ENCODE assay signal across 19 mouse cellular contexts in the genomic region with DNA sequence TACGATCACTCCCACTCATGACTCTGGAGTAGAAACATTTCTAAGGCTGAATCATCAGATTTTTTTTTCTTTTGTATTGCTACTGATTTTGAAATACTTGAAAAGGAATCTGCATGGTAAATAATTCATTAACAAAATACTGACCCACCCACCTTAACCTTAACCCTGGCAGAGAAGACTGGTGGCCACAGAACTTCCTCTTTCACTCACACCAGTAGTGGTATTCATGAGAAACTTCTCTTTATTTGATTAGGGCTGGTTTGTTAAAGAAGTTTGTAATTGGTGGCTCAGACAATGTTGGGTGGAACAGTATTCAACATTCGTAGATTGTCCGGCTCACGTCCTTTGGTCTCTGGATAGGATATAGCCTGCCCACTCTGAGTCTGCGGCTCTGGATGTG. TPM values are rescaled to one million over a fixed set of nuclear protein-coding genes. Genes with fewer than 3 reads are reported as not detected.
A peak's percentile ranks its signal among the peaks of the same experiment; 100 is the strongest.
DNase-seq lines count a peak whose midpoint lies in the region; ATAC-seq lines count a peak whose summit lies in the region.
"Had no signal": no experiment of that assay in that cellular context is flagged by ENCODE, and none has a peak within 500 bp of the region (broad histone marks: within the 10 kb centered on the region; RNA-seq: fewer than 3 reads in every experiment).

No protein-coding gene starts in this region.

- 95% methylated on average over 5 of the region's 5 CpGs for WGBS in midbrain, embryonic 11.5 days
- WGBS in midbrain, embryonic 15.5 days = 93% methylated on average over 5 of the region's 5 CpGs

- H3K27ac ChIP-seq in midbrain, embryonic 11.5 days (ENCODE audit: low read depth, low read length) = no peak overlapping the region
- no peak overlapping the region for H3K27ac ChIP-seq in midbrain, embryonic 15.5 days
- H3K27ac ChIP-seq: embryonic facial prominence, embryonic 12.5 days; forebrain, embryonic 13.5 days; hindbrain, embryonic 15.5 days had no signal

- no peaks in the 10 kb centered on the region for H3K27me3 ChIP-seq in midbrain, embryonic 11.5 days (ENCODE audit: control insufficient read depth, insufficient read depth, low read length)
- H3K27me3 ChIP-seq in midbrain, embryonic 15.5 days (replicated peaks) = no peaks in the 10 kb centered on the region
- H3K27me3 ChIP-seq: embryonic facial prominence, embryonic 12.5 days; forebrain, embryonic 13.5 days; heart, embryonic 12.5 days; hindbrain, embryonic 15.5 days had no signal

- no peak overlapping the region for H3K4me3 ChIP-seq in midbrain, embryonic 11.5 days (ENCODE audit: low read depth, low read length)
- H3K4me3 ChIP-seq in midbrain, embryonic 15.5 days = no peak overlapping the region
- H3K4me3 ChIP-seq: embryonic facial prominence, embryonic 12.5 days; forebrain, embryonic 13.5 days; heart, embryonic 12.5 days; hindbrain, embryonic 15.5 days had no signal

- H3K4me2 ChIP-seq in midbrain, embryonic 11.5 days = no peak overlapping the region
- no peak overlapping the region for H3K4me2 ChIP-seq in midbrain, embryonic 15.5 days
- H3K4me2 ChIP-seq: embryonic facial prominence, embryonic 12.5 days; forebrain, embryonic 13.5 days; heart, embryonic 12.5 days; hindbrain, embryonic 15.5 days had no signal

- no peak for ATAC-seq in midbrain, embryonic 11.5 days (ENCODE audit: low FRiP score)
- no peak for ATAC-seq in midbrain, embryonic 15.5 days (replicated peaks)
- peak; percentile 89 for ATAC-seq in common myeloid progenitor, adult 5-6 weeks (replicated peaks; ENCODE audit: low read depth, poor library complexity, severe bottlenecking)
- peak; percentile 83 for ATAC-seq in megakaryocyte, adult 5-6 weeks (ENCODE audit: poor library complexity, severe bottlenecking)
- ATAC-seq: CD4-positive, CD25-positive, alpha-beta regulatory T cell, adult 4 months; forebrain, embryonic 13.5 days; forebrain, postnatal 0 days had no signal

- no peaks in the 10 kb centered on the region for H3K4me1 ChIP-seq in midbrain, embryonic 11.5 days (ENCODE audit: control insufficient read depth, insufficient read depth, low read length)
- no peaks in the 10 kb centered on the region for H3K4me1 ChIP-seq in midbrain, embryonic 15.5 days
- H3K4me1 ChIP-seq: embryonic facial prominence, embryonic 12.5 days; forebrain, embryonic 13.5 days; heart, embryonic 12.5 days; hindbrain, embryonic 15.5 days had no signal

- H3K9me3 ChIP-seq in midbrain, embryonic 11.5 days (ENCODE audit: control insufficient read depth, low read length) = no peaks in the 10 kb centered on the region
- no peaks in the 10 kb centered on the region for H3K9me3 ChIP-seq in midbrain, embryonic 15.5 days
- H3K9me3 ChIP-seq: embryonic facial prominence, embryonic 12.5 days; forebrain, embryonic 13.5 days; heart, embryonic 12.5 days; hindbrain, embryonic 15.5 days had no signal

- peak; percentile 21 for DNase-seq in midbrain, embryonic 11.5 days (ENCODE audit: low spot score, missing footprints)
- no peak for DNase-seq in kidney, adult 18-20 months
- no peak for DNase-seq in natural killer cell, adult 2 months (ENCODE audit: low spot score in 2 of 2)
- no peak for DNase-seq in c-Kit-positive CD71-positive TER-119-positive erythroid progenitor cells, embryonic 14.5 days (ENCODE audit: low spot score)
- DNase-seq: adrenal gland, adult 2 months; adrenal gland, postnatal 25 days; B cell, adult 2 months; cerebellum, adult 2 months; cerebellum, postnatal 10 days; forebrain, postnatal 0 days; gastrocnemius, postnatal 14 days had no signal

- H3K36me3 ChIP-seq in midbrain, embryonic 11.5 days (ENCODE audit: control insufficient read depth, insufficient read depth, low read length) = no peaks in the 10 kb centered on the region; the same call in 1 of the 2 replicates
- H3K36me3 ChIP-seq in midbrain, embryonic 15.5 days (replicated peaks) = no peaks in the 10 kb centered on the region
- H3K36me3 ChIP-seq: embryonic facial prominence, embryonic 12.5 days; heart, embryonic 12.5 days; hindbrain, embryonic 15.5 days had no signal

- H3K9ac ChIP-seq in midbrain, embryonic 11.5 days (ENCODE audit: low read length) = no peak overlapping the region
- no peak overlapping the region for H3K9ac ChIP-seq in midbrain, embryonic 15.5 days
- H3K9ac ChIP-seq: embryonic facial prominence, embryonic 12.5 days; forebrain, embryonic 13.5 days; forebrain, postnatal 0 days; heart, embryonic 12.5 days; hindbrain, embryonic 15.5 days had no signal

RNA-seq across cellular contexts. Expression of a gene that starts 26.0 kb away (rescaled TPM):
- 0.98 and 1.1 TPM in 2 replicates for polyA plus RNA-seq in midbrain, embryonic 11.5 days (2014; fragmentation: Nextera tagmentation; extraction: Ambion mirVana)
- 5.2 and 6.1 TPM in 2 replicates for polyA plus RNA-seq in midbrain, embryonic 15.5 days (2015; fragmentation: Nextera tagmentation; extraction: Ambion mirVana)
- total RNA-seq in common myeloid progenitor, adult 5-6 weeks (2017) = 1.6 and 7.5 TPM in 2 replicates
- not detected in 2 replicates for total RNA-seq in megakaryocyte, adult 5-6 weeks (2015)
- total RNA-seq in megakaryocyte, adult 5-6 weeks (2017) = not detected in 2 replicates
- polyA plus RNA-seq: adrenal gland, adult 2 months had no signal

RNA-seq across cellular contexts. Expression of a gene that starts 26.4 kb away (rescaled TPM):
- 19.2 and 20.1 TPM in 2 replicates for polyA plus RNA-seq in midbrain, embryonic 11.5 days (2014; fragmentation: Nextera tagmentation; extraction: Ambion mirVana)
- polyA plus RNA-seq in midbrain, embryonic 15.5 days (2015; fragmentation: Nextera tagmentation; extraction: Ambion mirVana) = 24.4 TPM in 2 replicates
- 7.2 and 8.4 TPM in 2 replicates for total RNA-seq in common myeloid progenitor, adult 5-6 weeks (2017)
- total RNA-seq in megakaryocyte, adult 5-6 weeks (2015) = 0.71 and 0.91 TPM in 2 replicates
- total RNA-seq in megakaryocyte, adult 5-6 weeks (2017) = 0.89 and 1.8 TPM in 2 replicates

Comparison
In these comparisons a context has a peak if more than half of its experiments do, and no peak if none do; other contexts are left out.
1. ATAC-seq: peak in common myeloid progenitor, adult 5-6 weeks (single experiment) and megakaryocyte, adult 5-6 weeks (single experiment); none in midbrain, embryonic 11.5 days (single experiment) and midbrain, embryonic 15.5 days (single experiment).